Mouse (Mus musculus) MEL (cell line): ENCODE results near the gene Rhoh. TPM values are rescaled to one million over a fixed set of nuclear protein-coding genes. Genes with fewer than 3 reads are reported as not detected.

Experiments
- DNase-seq: peaks from one replicate; pipeline ENCODE4 v3.0.0; 2011; ENCODE audit warnings: low read depth, low spot score
- H3K27ac ChIP-seq: 2 replicates; pipeline ENCODE4 v1.5.1; 2012; ENCODE audit warnings: low read depth, mild to moderate bottlenecking, control low read depth, low read length, moderate library complexity; ENCODE audit not compliant: control insufficient read depth
- H3K27me3 ChIP-seq, 2 experiments: fragments of 150-350 bp in 1 of 2; sonication (generic) in 1 of 2; 2 replicates each; pipeline ENCODE4 v1.6.1; 2012; ENCODE audit warnings: low read length in 2 of 2, mild to moderate bottlenecking in 2 of 2, improper control_type of control experiment in 1 of 2, moderate library complexity in 1 of 2; ENCODE audit not compliant: insufficient read depth in 2 of 2, control insufficient read depth in 1 of 2
- H3K36me3 ChIP-seq, 2 experiments: 2 replicates each; pipeline ENCODE4 v1.6.1; 2012 to 2014; ENCODE audit warnings: low read length in 2 of 2, improper control_type of control experiment in 1 of 2, inconsistent platforms in 1 of 2, mild to moderate bottlenecking in 1 of 2; ENCODE audit not compliant: insufficient read depth in 2 of 2, control insufficient read depth in 1 of 2
- H3K4me1 ChIP-seq, 2 experiments: fragments of 150-350 bp in 1 of 2; sonication (generic) in 1 of 2; 2 replicates each; pipeline ENCODE4 v1.6.1; 2012; ENCODE audit warnings: low read length in 2 of 2, improper control_type of control experiment in 1 of 2, mild to moderate bottlenecking in 1 of 2; ENCODE audit not compliant: insufficient read depth in 2 of 2, control insufficient read depth in 1 of 2
- H3K4me3 ChIP-seq, 2 experiments: fragments of 150-350 bp in 1 of 2; sonication (generic) in 1 of 2; 2 replicates each; pipeline ENCODE4 v1.5.1; 2012; ENCODE audit warnings: low read depth in 2 of 2, low read length in 2 of 2, mild to moderate bottlenecking in 2 of 2, moderate library complexity in 2 of 2, control low read depth in 1 of 2, improper control_type of control experiment in 1 of 2; ENCODE audit not compliant: control insufficient read depth in 1 of 2, insufficient read depth in 1 of 2
- H3K79me2 ChIP-seq: 2 replicates; pipeline ENCODE4 v1.6.1; 2012; ENCODE audit warnings: mild to moderate bottlenecking, low read length, moderate library complexity; ENCODE audit not compliant: control insufficient read depth, poor library complexity, insufficient read depth
- H3K9ac ChIP-seq: 2 replicates; pipeline ENCODE4 v1.6.1; 2012; ENCODE audit warnings: low read depth, mild to moderate bottlenecking, control low read depth, low read length, moderate library complexity; ENCODE audit not compliant: control insufficient read depth, poor library complexity, severe bottlenecking
- H3K9me3 ChIP-seq: fragments of 150-350 bp; sonication (generic); replicated peaks from 2 replicates; pipeline ENCODE4 v1.6.1; 2012; ENCODE audit warnings: mild to moderate bottlenecking, low read length, improper control_type of control experiment, moderate library complexity; ENCODE audit not compliant: insufficient read depth
- BHLHE40 ChIP-seq: IDR thresholded peaks from 2 replicates; pipeline ENCODE4 v1.6.1; 2012; ENCODE audit warnings: low read depth, mild to moderate bottlenecking, inconsistent platforms, low read length, improper control_type of control experiment, borderline replicate concordance
- CHD1 ChIP-seq: IDR thresholded peaks from 2 replicates; pipeline ENCODE4 v1.6.1; 2012; ENCODE audit warnings: low read depth, mild to moderate bottlenecking, inconsistent platforms, low read length, improper control_type of control experiment
- CHD2 ChIP-seq: IDR thresholded peaks from 2 replicates; pipeline ENCODE4 v1.6.1; 2011; ENCODE audit warnings: low read length, improper control_type of control experiment
- CTCF ChIP-seq, 3 experiments: IDR thresholded peaks in 2 of 3; conservative IDR thresholded peaks in 1 of 3; 2 replicates each; pipeline ENCODE4 v1.5.1; 2011 to 2012; ENCODE audit warnings: low read length in 3 of 3, low read depth in 2 of 3, mild to moderate bottlenecking in 2 of 3, improper control_type of control experiment in 1 of 3, inconsistent platforms in 1 of 3, mixed read lengths in 1 of 3, moderate library complexity in 1 of 3; ENCODE audit not compliant: control insufficient read depth in 1 of 3, insufficient read depth in 1 of 3, poor library complexity in 1 of 3, severe bottlenecking in 1 of 3
- ELF1 ChIP-seq: IDR thresholded peaks from 2 replicates; pipeline ENCODE4 v1.6.1; 2014; ENCODE audit warnings: low read depth, mild to moderate bottlenecking, inconsistent platforms, low read length, improper control_type of control experiment, moderate library complexity
- EP300 ChIP-seq, 2 experiments: IDR thresholded peaks; 2 replicates each; pipeline ENCODE4 v1.6.1; 2011; ENCODE audit warnings: improper control_type of control experiment in 2 of 2, low read length in 2 of 2, low read depth in 1 of 2, mild to moderate bottlenecking in 1 of 2
- ETS1 ChIP-seq: IDR thresholded peaks from 2 replicates; pipeline ENCODE4 v1.6.1; 2012; ENCODE audit warnings: low read depth, mild to moderate bottlenecking, inconsistent platforms, low read length, improper control_type of control experiment, moderate library complexity
- GATA1 ChIP-seq: IDR thresholded peaks from 2 replicates; pipeline ENCODE4 v1.6.1; 2011; ENCODE audit warnings: low read depth, low read length, improper control_type of control experiment
- HCFC1 ChIP-seq: IDR thresholded peaks from 2 replicates; pipeline ENCODE4 v1.6.1; 2012; ENCODE audit warnings: low read depth, mild to moderate bottlenecking, inconsistent platforms, low read length, improper control_type of control experiment, moderate library complexity
- KAT2A ChIP-seq: conservative IDR thresholded peaks from 2 replicates; pipeline ENCODE4 v1.6.1; 2012; ENCODE audit warnings: low read depth, low read length, improper control_type of control experiment, inconsistent platforms
- MAFK ChIP-seq: IDR thresholded peaks from 2 replicates; pipeline ENCODE4 v1.6.1; 2011; ENCODE audit warnings: low read depth, mild to moderate bottlenecking, low read length, improper control_type of control experiment, borderline replicate concordance
- MAX ChIP-seq: IDR thresholded peaks from 2 replicates; pipeline ENCODE4 v1.6.1; 2011; ENCODE audit warnings: low read length, improper control_type of control experiment
- MAZ ChIP-seq: IDR thresholded peaks from 2 replicates; pipeline ENCODE4 v1.6.1; 2012; ENCODE audit warnings: low read depth, mild to moderate bottlenecking, inconsistent platforms, low read length, improper control_type of control experiment
- MEF2A ChIP-seq: IDR thresholded peaks from 2 replicates; pipeline ENCODE4 v1.6.1; 2014; ENCODE audit warnings: low read depth, mild to moderate bottlenecking, inconsistent platforms, low read length, improper control_type of control experiment; ENCODE audit not compliant: poor library complexity, insufficient replicate concordance, severe bottlenecking; ENCODE audit errors: extremely low read depth
- MYB ChIP-seq: IDR thresholded peaks from 2 replicates; pipeline ENCODE4 v1.6.1; 2011; ENCODE audit warnings: mild to moderate bottlenecking, low read depth, low read length, improper control_type of control experiment
- MYC ChIP-seq: IDR thresholded peaks from 2 replicates; pipeline ENCODE4 v1.6.1; 2011; ENCODE audit warnings: low read depth, mild to moderate bottlenecking, low read length, improper control_type of control experiment, moderate library complexity
- NELFE ChIP-seq: IDR thresholded peaks from 2 replicates; pipeline ENCODE4 v1.6.1; 2011; ENCODE audit warnings: low read depth, low read length, improper control_type of control experiment
- NRF1 ChIP-seq: IDR thresholded peaks from 2 replicates; pipeline ENCODE4 v1.6.1; 2014; ENCODE audit warnings: low read depth, mild to moderate bottlenecking, inconsistent platforms, low read length, improper control_type of control experiment, moderate library complexity; ENCODE audit not compliant: poor library complexity, insufficient read depth, severe bottlenecking
- POLR2A ChIP-seq, 2 experiments: IDR thresholded peaks; 2 replicates each; pipeline ENCODE4 v1.6.1; 2011 to 2012; ENCODE audit warnings: low read length in 2 of 2, mild to moderate bottlenecking in 2 of 2, control low read depth in 1 of 2, improper control_type of control experiment in 1 of 2, low read depth in 1 of 2, moderate library complexity in 1 of 2; ENCODE audit not compliant: control insufficient read depth in 1 of 2, insufficient read depth in 1 of 2, poor library complexity in 1 of 2
- RCOR1 ChIP-seq: IDR thresholded peaks from 2 replicates; pipeline ENCODE4 v1.6.1; 2012; ENCODE audit warnings: low read depth, mild to moderate bottlenecking, inconsistent platforms, low read length, improper control_type of control experiment
- SIN3A ChIP-seq: IDR thresholded peaks from 2 replicates; pipeline ENCODE4 v1.6.1; 2012; ENCODE audit warnings: low read length, improper control_type of control experiment, inconsistent platforms
- TCF12 ChIP-seq: IDR thresholded peaks from 2 replicates; pipeline ENCODE4 v1.6.1; 2014; ENCODE audit warnings: low read depth, mild to moderate bottlenecking, inconsistent platforms, low read length, improper control_type of control experiment, moderate library complexity
- UBTF ChIP-seq: IDR thresholded peaks from 2 replicates; pipeline ENCODE4 v1.6.1; 2012; ENCODE audit warnings: low read depth, mild to moderate bottlenecking, inconsistent platforms, low read length, improper control_type of control experiment, moderate library complexity, borderline replicate concordance; ENCODE audit not compliant: insufficient read depth
- USF2 ChIP-seq, 2 experiments: IDR thresholded peaks; 2 replicates each; pipeline ENCODE4 v1.6.1; 2011 to 2012; ENCODE audit warnings: improper control_type of control experiment in 2 of 2, low read length in 2 of 2, borderline replicate concordance in 1 of 2, inconsistent platforms in 1 of 2, low read depth in 1 of 2, mild to moderate bottlenecking in 1 of 2; ENCODE audit not compliant: insufficient read depth in 1 of 2
- ZC3H11A ChIP-seq: IDR thresholded peaks from 2 replicates; pipeline ENCODE4 v1.6.1; 2012; ENCODE audit warnings: low read depth, mild to moderate bottlenecking, inconsistent platforms, low read length, improper control_type of control experiment
- ZKSCAN1 ChIP-seq: IDR thresholded peaks from 2 replicates; pipeline ENCODE4 v1.6.1; 2012; ENCODE audit warnings: low read depth, mild to moderate bottlenecking, inconsistent platforms, low read length, improper control_type of control experiment, moderate library complexity
- ZMIZ1 ChIP-seq: IDR thresholded peaks from 2 replicates; pipeline ENCODE4 v1.6.1; 2012; ENCODE audit warnings: low read depth, mild to moderate bottlenecking, inconsistent platforms, low read length, improper control_type of control experiment, moderate library complexity
- ZNF384 ChIP-seq: IDR thresholded peaks from 2 replicates; pipeline ENCODE4 v1.6.1; 2012; ENCODE audit warnings: low read depth, mild to moderate bottlenecking, inconsistent platforms, low read length, improper control_type of control experiment
- polyA plus RNA-seq, 2 experiments: library from polyadenylated mRNA; stranded (reverse) in 1 of 2; unstranded in 1 of 2; fragments of >175 nt in 1 of 2; fragments of >200 nt in 1 of 2; gene quantifications; 2 replicates each; pipeline versions ENCODE4 v1.2.1 to v1.2.4; 2012; ENCODE audit warnings: low replicate concordance in 2 of 2, low read depth in 1 of 2; ENCODE audit not compliant: insufficient read length in 2 of 2, insufficient read depth in 1 of 2, missing spikeins in 1 of 2
- total RNA-seq: library from RNA; depleted of rRNA; stranded (reverse); fragments of 300-350 nt; gene quantifications from 2 replicates; pipeline ENCODE4 v1.2.3, GENCODE M21; 2012

The Rhoh gene
- total and polyA plus RNA-seq, 3 experiments, result 0.15 to 0.31 TPM; not detected in 1

DNA sequence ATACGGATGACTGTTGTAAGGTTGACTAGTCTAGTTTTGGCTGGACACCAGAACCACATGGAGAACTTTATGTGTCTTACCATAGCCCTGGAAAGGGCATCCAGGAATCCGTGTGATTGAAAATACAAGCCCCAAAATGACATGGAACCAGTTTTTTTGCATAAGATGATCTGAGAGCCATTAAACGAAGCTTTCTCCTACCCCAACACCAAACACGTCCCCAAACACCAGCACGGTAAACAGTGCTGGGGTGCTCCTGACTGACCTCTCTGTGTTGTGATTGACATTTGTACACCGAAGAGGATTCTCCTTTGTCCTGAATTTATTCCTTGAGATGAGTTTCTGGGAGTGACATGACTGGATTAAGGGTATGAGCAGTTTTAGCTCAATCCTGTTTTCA lies 5.6 kb downstream of the Rhoh start:
- H3K79me2 ChIP-seq, result no peaks in the 10 kb centered on the region
- peaks cover 0 to 18% of the 10 kb centered on the region in 2 experiments; a peak in 2 of 4 replicates for H3K36me3 ChIP-seq
- peaks cover 0 to 20% of the 10 kb centered on the region in 2 experiments; a peak in 3 of 4 replicates for H3K4me1 ChIP-seq
- H3K9ac ChIP-seq, result no peak overlapping the region
- H3K27me3 ChIP-seq, result no peaks in the 10 kb centered on the region
- TF ChIP-seq TCF12 (no peak), SIN3A (no peak), EP300 (IDR thresholded peaks at IDR 0.05; ENCODE audit: low read depth in 1 of 2, low read length in 2 of 2) (no peak), MAFK (no peak), MAZ (no peak), POLR2A (IDR thresholded peaks at IDR 0.05; ENCODE audit: control insufficient read depth in 1 of 2, insufficient read depth in 1 of 2, low read depth in 1 of 2, low read length in 2 of 2, poor library complexity in 1 of 2) (no peak), RCOR1 (no peak), ZC3H11A (no peak), MAX (no peak), HCFC1 (no peak), CHD1 (no peak)
- DNase-seq, result no peak
- no peaks in the 10 kb centered on the region for H3K9me3 ChIP-seq
- H3K4me3 ChIP-seq, result no peak overlapping the region
- H3K27ac ChIP-seq, result no peak overlapping the region

DNA sequence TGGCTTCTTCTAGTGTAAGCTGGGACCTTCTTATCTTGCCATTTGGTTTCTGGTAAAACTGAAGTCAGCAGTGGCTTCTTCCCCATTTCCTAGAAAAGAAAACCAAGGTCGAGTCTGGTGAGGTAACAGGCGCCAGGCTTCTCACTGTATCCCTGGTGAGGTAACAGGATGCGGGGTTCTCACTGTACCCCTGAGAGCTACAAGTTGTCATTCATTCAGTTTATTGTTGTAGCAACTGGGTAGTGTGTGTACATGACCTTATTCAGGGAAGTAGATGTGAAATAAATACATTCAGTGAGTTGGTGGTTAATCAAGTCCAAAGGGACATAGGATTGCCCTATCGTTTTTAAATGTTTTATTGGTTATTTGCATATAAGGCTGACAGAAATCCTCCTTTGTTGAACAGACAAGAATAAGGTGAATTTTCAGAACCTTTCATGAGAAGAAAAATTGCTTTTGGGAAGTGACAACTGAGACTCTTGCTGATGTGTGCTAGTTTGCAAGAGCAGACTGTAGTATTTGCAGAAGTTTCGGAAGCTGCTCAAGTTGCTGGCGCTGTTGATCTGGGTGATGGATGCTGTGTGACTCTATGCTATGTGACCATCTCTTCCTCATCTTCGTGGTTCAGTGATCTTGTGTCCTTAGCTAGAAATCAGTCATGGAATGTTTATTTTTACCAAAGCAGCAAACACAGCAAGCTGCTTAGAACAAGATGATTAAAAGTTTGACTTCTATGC lies 6.5 kb downstream of the Rhoh start:
- Histone ChIP-seq H3K9ac (no peak overlapping the region), H3K9me3 (no peaks in the 10 kb centered on the region), H3K4me3 (no peak overlapping the region), H3K4me1 (peaks cover 0 to 21% of the 10 kb centered on the region in 2 experiments; a peak in 3 of 4 replicates), H3K27me3 (no peaks in the 10 kb centered on the region), H3K36me3 (peaks cover 0 to 18% of the 10 kb centered on the region in 2 experiments; a peak in 2 of 4 replicates), H3K79me2 (no peaks in the 10 kb centered on the region), H3K27ac (peak overlapping the region; percentile 10; the same call in 1 of the 2 replicates)
- DNase-seq, result peak; percentile 68
- TF ChIP-seq BHLHE40 (no peak), ZC3H11A (no peak), POLR2A (IDR thresholded peaks at IDR 0.05; ENCODE audit: control insufficient read depth in 1 of 2, insufficient read depth in 1 of 2, low read depth in 1 of 2, low read length in 2 of 2, poor library complexity in 1 of 2) (no peak), CHD2 (no peak), UBTF (no peak), KAT2A (no peak), USF2 (IDR thresholded peaks at IDR 0.05; ENCODE audit: borderline replicate concordance in 1 of 2, insufficient read depth in 1 of 2, low read depth in 1 of 2, low read length in 2 of 2) (no peak), NELFE (no peak), ZMIZ1 (no peak), MEF2A (no peak), ZNF384 (no peak), ZKSCAN1 (no peak), MYB (no peak), CHD1 (no peak), GATA1 (peak; percentile 63; the same call in 1 of the 2 replicates), ETS1 (peak; percentile 38; the same call in 1 of the 2 replicates), CTCF (IDR thresholded peaks at IDR 0.05 in 2 of 3, conservative IDR thresholded peaks at IDR 0.05 in 1 of 3; ENCODE audit: control insufficient read depth in 1 of 3, insufficient read depth in 1 of 3, low read depth in 2 of 3, low read length in 3 of 3, poor library complexity in 1 of 3, severe bottlenecking in 1 of 3) (no peak), NRF1 (no peak), MYC (no peak), EP300 (IDR thresholded peaks at IDR 0.05; ENCODE audit: low read depth in 1 of 2, low read length in 2 of 2) (peak; percentile 5 to 36; a peak in 1 of 4 replicates), ELF1 (no peak)
